Mouse (Mus musculus): ENCODE data around the gene Alad.

DNA sequence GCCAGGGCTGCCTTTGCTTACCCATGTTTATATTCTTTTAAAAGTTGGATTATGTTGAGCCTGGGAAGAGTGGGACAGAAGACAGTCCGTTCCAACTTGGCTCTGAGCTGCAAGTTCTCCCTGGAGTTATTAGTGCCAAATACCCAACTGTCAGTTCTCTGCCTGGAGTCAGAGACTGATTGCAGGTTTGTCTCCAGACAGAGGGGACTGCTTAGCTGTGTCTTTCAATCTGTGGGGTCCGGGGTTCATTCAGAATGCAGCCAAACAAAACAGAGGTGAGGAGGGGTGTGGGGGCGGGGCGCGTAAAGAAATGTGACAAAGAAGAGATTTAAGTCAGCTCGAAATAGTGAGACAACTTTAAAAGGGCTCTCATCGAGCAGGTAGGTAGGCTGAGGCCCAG lies 18.2 kb downstream of the Alad start:
- TF ChIP-seq CTCF (IDR thresholded peaks at IDR 0.05; ENCODE audit: borderline replicate concordance, extremely low read depth, insufficient read depth, insufficient read length) (no peak), POLR2A (IDR thresholded peaks at IDR 0.05; ENCODE audit: borderline replicate concordance, extremely low read depth, insufficient read depth, insufficient read length, poor library complexity, severe bottlenecking) (no peak)

Data from brain, embryonic 14.5 days (tissue).